Mouse (Mus musculus) heart, embryonic 14.5 days (tissue): ENCODE data around the gene Pygo1. TPM values are rescaled to one million over a fixed set of nuclear protein-coding genes. Genes with fewer than 3 reads are reported as not detected.

Source experiments
- ATAC-seq: fragments of 200-750 bp; cut with Nextera tagmentation; 2 replicates; pipeline ENCODE4 v1.8.0; 2017; ENCODE audit warnings: low read depth, moderate TSS enrichment; ENCODE audit not compliant: insufficient number of reproducible peaks, insufficient read depth, low FRiP score
- H3K27ac ChIP-seq, 2 experiments: fragments of 200-500 bp in 1 of 2; fragments of 300-500 bp in 1 of 2; sonication (generic) in 1 of 2; replicated peaks in 1 of 2; 2 replicates each; pipeline ENCODE4 v1.5.1; 2012 to 2014; ENCODE audit warnings: low read depth in 2 of 2, low read length in 2 of 2, control low read depth in 1 of 2, mild to moderate bottlenecking in 1 of 2, mixed read lengths in 1 of 2; ENCODE audit not compliant: control insufficient read depth in 1 of 2, insufficient read depth in 1 of 2
- H3K27me3 ChIP-seq: fragments of 300-500 bp; sonication (generic); 2 replicates; pipeline ENCODE4 v1.6.1; 2014; ENCODE audit warnings: mild to moderate bottlenecking, low read length, control low read depth; ENCODE audit not compliant: control insufficient read depth, insufficient read depth
- H3K36me3 ChIP-seq: fragments of 300-500 bp; sonication (generic); 2 replicates; pipeline ENCODE4 v1.6.1; 2014; ENCODE audit warnings: mild to moderate bottlenecking, control low read depth, low read length, mixed read lengths; ENCODE audit not compliant: control insufficient read depth, insufficient read depth
- H3K4me1 ChIP-seq, 2 experiments: fragments of 200-500 bp in 1 of 2; fragments of 300-500 bp in 1 of 2; sonication (generic) in 1 of 2; 2 replicates each; pipeline ENCODE4 v1.6.1; 2012 to 2014; ENCODE audit warnings: low read length in 2 of 2, control low read depth in 1 of 2, mixed read lengths in 1 of 2; ENCODE audit not compliant: control insufficient read depth in 2 of 2, insufficient read depth in 2 of 2
- H3K4me2 ChIP-seq: fragments of 300-500 bp; sonication (generic); 2 replicates; pipeline ENCODE4 v1.6.1; 2014; ENCODE audit warnings: mild to moderate bottlenecking, low read length
- H3K4me3 ChIP-seq, 2 experiments: fragments of 200-500 bp in 1 of 2; fragments of 300-500 bp in 1 of 2; sonication (generic) in 1 of 2; 2 replicates each; pipeline ENCODE4 v1.5.1; 2012 to 2014; ENCODE audit warnings: low read length in 2 of 2, mild to moderate bottlenecking in 2 of 2, control low read depth in 1 of 2, low read depth in 1 of 2, moderate library complexity in 1 of 2; ENCODE audit not compliant: control insufficient read depth in 1 of 2, insufficient read depth in 1 of 2
- H3K9ac ChIP-seq: fragments of 300-500 bp; sonication (generic); 2 replicates; pipeline ENCODE4 v1.6.1; 2014; ENCODE audit warnings: mild to moderate bottlenecking, low read length
- H3K9me3 ChIP-seq: fragments of 300-500 bp; sonication (generic); 2 replicates; pipeline ENCODE4 v1.6.1; 2016; ENCODE audit warnings: low read length, control low read depth; ENCODE audit not compliant: control insufficient read depth
- WGBS: fragments of 180-500 bp; shearing (Covaris S2); extraction: QIAGEN DNeasy Blood & Tissue Kit; methylation state at CpG from one replicate; pipeline ENCODE4 v1.1.7; 2014; 5-methylcytosine and 5-hydroxymethylcytosine counted together
- polyA plus RNA-seq: library from polyadenylated mRNA; unstranded; fragments of >200 nt; fragmentation: Nextera tagmentation; extraction: Ambion mirVana; gene quantifications from 2 replicates; pipeline ENCODE4 v1.2.1, GENCODE M21; 2014

Pygo1 gene
- polyA plus RNA-seq, 1 experiment from 2014 or later = 3.2 TPM

DNA sequence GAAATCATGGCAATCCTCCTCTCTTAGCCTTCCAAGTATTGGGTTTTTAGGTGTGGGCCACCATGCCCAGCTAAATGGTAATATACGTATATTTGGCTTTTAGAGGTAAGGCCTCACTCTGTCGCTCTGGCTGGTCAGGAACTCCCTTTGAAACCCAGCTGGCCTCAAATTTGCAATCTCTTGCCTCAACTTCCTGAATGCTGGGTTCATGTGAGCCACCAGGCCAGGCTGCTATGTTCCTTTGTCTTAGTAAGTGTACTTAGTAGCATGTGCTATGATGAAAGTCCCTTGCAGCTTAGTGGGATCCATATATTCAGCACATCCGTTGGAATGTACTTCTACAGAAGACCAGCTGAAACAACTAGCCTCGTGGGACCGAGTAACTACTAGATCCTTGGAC, 49.3 kb downstream of the Pygo1 start:
- Histone ChIP-seq H3K36me3 (no peaks in the 10 kb centered on the region), H3K4me2 (no peak overlapping the region), H3K4me3 (no peak overlapping the region), H3K4me1 (no peaks in the 10 kb centered on the region), H3K9ac (no peak overlapping the region), H3K27ac (no peak overlapping the region), H3K27me3 (no peaks in the 10 kb centered on the region), H3K9me3 (no peaks in the 10 kb centered on the region)
- WGBS = 82% methylated on average over 5 of the region's 5 CpGs
- no peak for ATAC-seq

- 84% methylated on average over 1 of the region's 1 CpGs for WGBS
These were observed 49.8 kb downstream of the Pygo1 start for GRCm38 (mm10) chr9:72975242-72975641.

GRCm38 (mm10) chr9:72983066-72983465, 57.6 kb downstream of the Pygo1 start:
- no peak overlapping the region for H3K27ac ChIP-seq
- H3K4me2 ChIP-seq = no peak overlapping the region
- H3K9me3 ChIP-seq = no peaks in the 10 kb centered on the region
- peaks cover 0 to 12% of the 10 kb centered on the region in 2 experiments; a peak in 2 of 4 replicates for H3K4me1 ChIP-seq
- no peak overlapping the region for H3K9ac ChIP-seq
- H3K36me3 ChIP-seq = no peaks in the 10 kb centered on the region
- H3K4me3 ChIP-seq = no peak overlapping the region
- no peak for ATAC-seq
- WGBS = 74% methylated on average over 2 of the region's 2 CpGs
- H3K27me3 ChIP-seq = no peaks in the 10 kb centered on the region

More at GRCm38 (mm10) chr9:72975242-72975641, 49.8 kb downstream of the Pygo1 start:
- H3K4me2 ChIP-seq = no peak overlapping the region
- ATAC-seq = no peak
- no peaks in the 10 kb centered on the region for H3K27me3 ChIP-seq
- H3K9me3 ChIP-seq = no peaks in the 10 kb centered on the region
- H3K36me3 ChIP-seq = no peaks in the 10 kb centered on the region
- no peak overlapping the region for H3K9ac ChIP-seq
- H3K4me1 ChIP-seq = no peaks in the 10 kb centered on the region
- no peak overlapping the region for H3K4me3 ChIP-seq
- H3K27ac ChIP-seq = no peak overlapping the region

DNA sequence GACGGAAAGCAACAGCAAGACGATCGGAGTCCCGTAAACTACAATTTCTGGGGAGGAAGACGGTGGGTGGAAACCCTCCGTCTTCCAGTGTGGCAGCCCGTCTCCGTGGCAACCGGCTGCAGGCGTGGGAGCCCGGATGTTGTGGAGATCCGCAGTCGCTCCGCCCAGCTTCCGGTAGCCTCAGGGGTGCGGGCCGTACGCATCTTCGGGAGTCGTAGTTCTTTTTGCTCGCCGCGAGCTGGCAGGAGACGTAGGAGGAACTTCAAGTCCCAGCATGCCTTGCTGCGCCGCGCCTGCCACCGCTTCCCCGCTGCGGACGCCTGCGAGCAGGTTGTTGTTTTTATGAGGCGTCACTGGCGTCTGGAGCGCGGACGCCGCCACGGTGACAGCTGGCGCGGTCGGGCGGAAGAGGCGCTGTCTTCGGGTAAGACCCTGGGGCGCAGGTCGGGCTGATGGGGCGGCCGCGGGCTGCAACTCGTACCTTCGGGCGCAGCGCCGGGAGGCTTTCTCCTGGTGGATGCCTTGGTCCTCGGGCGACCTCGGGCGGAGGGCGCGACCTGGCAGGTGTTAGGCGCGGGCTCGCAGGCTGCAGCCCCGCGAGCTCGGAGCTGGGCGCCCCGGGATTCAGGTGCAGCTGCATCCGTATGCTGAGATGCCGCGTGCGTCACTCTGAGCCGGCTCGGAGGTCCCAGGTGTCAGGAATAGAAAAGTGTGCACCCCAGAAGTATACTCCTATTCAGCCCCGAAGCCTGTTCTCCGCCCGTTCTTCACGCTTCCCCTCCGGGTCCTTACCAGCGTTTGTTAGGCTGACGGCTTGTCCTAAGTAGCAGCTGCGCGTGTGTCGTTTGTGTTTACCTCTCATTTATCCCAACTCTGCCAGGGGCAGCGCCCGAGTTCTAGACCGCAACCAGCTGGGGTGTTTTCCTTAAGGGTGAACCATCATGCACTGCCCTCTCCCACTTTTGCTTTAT, 60.1 kb downstream of the Pygo1 start, which contains the start of the genes Ccpg1os and Ccpg1:
Gene Ccpg1os (minus strand): TSS at position 133 of the 971 bp plus-strand sequence.
Gene Ccpg1 (plus strand): TSS at position 180 of the 971 bp plus-strand sequence.
- no peaks in the 10 kb centered on the region for H3K36me3 ChIP-seq
- WGBS = under 1% methylated on average over 88 of the region's 88 CpGs
- H3K9ac ChIP-seq = peak within 1 kb of the TSS; percentile 83
- H3K4me3 ChIP-seq = peak within 1 kb of the TSS; percentile 78 to 96
- no peaks in the 10 kb centered on the region for H3K27me3 ChIP-seq
- peak; percentile 99 for ATAC-seq
- no peaks in the 10 kb centered on the region for H3K9me3 ChIP-seq
- peak within 1 kb of the TSS; percentile 93 for H3K4me2 ChIP-seq
- H3K27ac ChIP-seq = no peak within 1 kb of the TSS
- H3K4me1 ChIP-seq = peaks cover 0 to 12% of the 10 kb centered on the region in 2 experiments; a peak in 2 of 4 replicates

GRCm38 (mm10) chr9:72987703-72988102, 62.3 kb downstream of the Pygo1 start:
- WGBS = 64% methylated on average over 3 of the region's 3 CpGs
- no peaks in the 10 kb centered on the region for H3K9me3 ChIP-seq

DNA sequence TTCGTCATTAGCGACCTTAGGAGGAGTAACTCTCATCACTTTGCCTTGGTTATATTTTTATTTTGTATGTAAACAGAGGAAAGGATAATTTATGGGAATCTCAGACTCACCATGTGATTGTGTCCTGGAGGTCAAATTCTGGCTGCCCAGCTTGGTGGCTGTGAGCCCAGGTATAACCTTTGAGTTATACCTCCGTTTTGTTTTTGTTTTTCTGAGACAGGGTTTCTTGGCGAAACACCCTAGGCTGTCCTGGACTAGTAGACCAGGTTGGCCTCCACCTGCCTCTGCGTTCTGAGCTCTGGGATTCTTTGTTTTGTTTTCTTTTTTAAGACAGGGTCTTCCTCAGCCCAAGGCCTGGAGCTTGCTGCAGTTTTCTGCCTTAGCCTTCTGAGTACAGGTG, 63.3 kb downstream of the Pygo1 start:
- no peak for ATAC-seq
- Histone ChIP-seq H3K9me3 (no peaks in the 10 kb centered on the region), H3K27ac (no peak overlapping the region), H3K36me3 (no peaks in the 10 kb centered on the region), H3K4me2 (no peak overlapping the region), H3K4me1 (peaks cover 0 to 12% of the 10 kb centered on the region in 2 experiments; a peak in 2 of 4 replicates), H3K9ac (no peak overlapping the region), H3K4me3 (no peak overlapping the region), H3K27me3 (no peaks in the 10 kb centered on the region)
- WGBS = 75% methylated on average over 5 of the region's 5 CpGs

More at GRCm38 (mm10) chr9:72987703-72988102, 62.3 kb downstream of the Pygo1 start:
- no peak for ATAC-seq
- Histone ChIP-seq H3K27ac (no peak overlapping the region), H3K27me3 (no peaks in the 10 kb centered on the region), H3K4me3 (no peak overlapping the region), H3K9ac (no peak overlapping the region), H3K36me3 (no peaks in the 10 kb centered on the region), H3K4me1 (peaks cover 0 to 12% of the 10 kb centered on the region in 2 experiments; a peak in 2 of 4 replicates), H3K4me2 (no peak overlapping the region)

DNA sequence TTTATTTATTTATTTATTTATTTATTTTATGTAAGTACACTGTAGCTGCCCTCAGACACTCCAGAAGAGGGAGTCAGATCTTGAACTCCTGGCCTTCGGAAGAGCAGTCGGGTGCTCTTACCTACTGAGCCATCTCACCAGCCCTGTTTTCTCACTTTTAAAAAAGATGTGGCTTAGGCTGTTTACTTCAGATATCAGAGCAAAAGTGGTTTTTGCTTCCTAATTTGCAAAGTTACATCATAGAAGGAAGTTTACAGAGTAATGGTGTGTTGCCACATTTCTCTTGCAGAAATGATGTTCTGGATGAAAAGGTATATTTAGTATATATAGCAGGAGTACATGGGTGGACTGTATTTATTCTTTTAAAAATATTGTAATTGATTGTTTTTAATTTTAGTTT, 66.0 kb downstream of the Pygo1 start:
- no peak for ATAC-seq
- whole genome bisulfite sequencing = 86% methylated on average over 2 of the region's 2 CpGs
- H3K9me3 ChIP-seq = no peaks in the 10 kb centered on the region
- no peak overlapping the region for H3K4me3 ChIP-seq
- no peak overlapping the region for H3K27ac ChIP-seq
- H3K27me3 ChIP-seq = no peaks in the 10 kb centered on the region
- H3K4me1 ChIP-seq = 0 out of 4 replicates have a peak, but pooled peaks cover 0 to under 1% of the 10 kb centered on the region in 2 experiments
- H3K9ac ChIP-seq = no peak overlapping the region
- H3K4me2 ChIP-seq = no peak overlapping the region
- no peaks in the 10 kb centered on the region for H3K36me3 ChIP-seq
